Mouse (Mus musculus): ENCODE results near the gene Amn. TPM values are rescaled to one million over a fixed set of nuclear protein-coding genes. Genes with fewer than 3 reads are reported as not detected.
A peak's percentile ranks its signal among the peaks of the same experiment; 100 is the strongest.

Gene Amn
- total and polyA plus RNA-seq, 3 experiments: 0.12 to 0.14 TPM; not detected in 1

GRCm38 (mm10) chr12:111271966-111272365, 1.1 kb downstream of the Amn start:
- H3K27me3 ChIP-seq (ENCODE audit: control insufficient read depth in 1 of 2, insufficient read depth in 2 of 2, low read length in 2 of 2): no peaks in the 10 kb centered on the region

GRCm38 (mm10) chr12:111272420-111272819, 1.5 kb downstream of the Amn start:
- H3K9me3 ChIP-seq (replicated peaks; ENCODE audit: insufficient read depth, low read length): no peaks in the 10 kb centered on the region
- H3K36me3 ChIP-seq (ENCODE audit: control insufficient read depth in 1 of 2, insufficient read depth in 2 of 2, low read length in 2 of 2): peaks cover 0 to 5% of the 10 kb centered on the region in 2 experiments; a peak in 2 of 4 replicates
- no peaks in the 10 kb centered on the region for H3K79me2 ChIP-seq (ENCODE audit: control insufficient read depth, insufficient read depth, low read length, poor library complexity)
- DNase-seq (ENCODE audit: low read depth, low spot score): peak; percentile 78
- H3K27me3 ChIP-seq (ENCODE audit: control insufficient read depth in 1 of 2, insufficient read depth in 2 of 2, low read length in 2 of 2): no peaks in the 10 kb centered on the region
- peaks cover 0 to 4% of the 10 kb centered on the region in 2 experiments; a peak in 2 of 4 replicates for H3K4me1 ChIP-seq (ENCODE audit: control insufficient read depth in 1 of 2, insufficient read depth in 2 of 2, low read length in 2 of 2)
- no peak overlapping the region for H3K4me3 ChIP-seq (ENCODE audit: control insufficient read depth in 1 of 2, insufficient read depth in 1 of 2, low read depth in 2 of 2, low read length in 2 of 2)
- no peak overlapping the region for H3K27ac ChIP-seq (ENCODE audit: control insufficient read depth, low read depth, low read length)
- H3K9ac ChIP-seq (ENCODE audit: control insufficient read depth, low read depth, low read length, poor library complexity, severe bottlenecking): no peak overlapping the region
- TF ChIP-seq CHD2 (IDR thresholded peaks at IDR 0.05; ENCODE audit: low read length): no peak
- TF ChIP-seq RCOR1 (IDR thresholded peaks at IDR 0.05; ENCODE audit: low read depth, low read length): no peak
- no peak for TF ChIP-seq EP300 (IDR thresholded peaks at IDR 0.05; ENCODE audit: low read depth in 1 of 2, low read length in 2 of 2)
- TF ChIP-seq MYC (IDR thresholded peaks at IDR 0.05; ENCODE audit: low read depth, low read length): peak; percentile 86
- no peak for TF ChIP-seq NRF1 (IDR thresholded peaks at IDR 0.05; ENCODE audit: insufficient read depth, low read depth, low read length, poor library complexity, severe bottlenecking)
- TF ChIP-seq SMC3 (IDR thresholded peaks at IDR 0.05; ENCODE audit: low read depth, low read length): peak; percentile 71
- no peak for TF ChIP-seq NELFE (IDR thresholded peaks at IDR 0.05; ENCODE audit: low read depth, low read length)
- peak; percentile 41; the same call in 1 of the 2 replicates for TF ChIP-seq MAX (IDR thresholded peaks at IDR 0.05; ENCODE audit: low read length)
- TF ChIP-seq TCF12 (IDR thresholded peaks at IDR 0.05; ENCODE audit: low read depth, low read length): no peak
- TF ChIP-seq ZC3H11A (IDR thresholded peaks at IDR 0.05; ENCODE audit: low read depth, low read length): peak; percentile 57
- TF ChIP-seq ELF1 (IDR thresholded peaks at IDR 0.05; ENCODE audit: low read depth, low read length): no peak
- TF ChIP-seq ZKSCAN1 (IDR thresholded peaks at IDR 0.05; ENCODE audit: low read depth, low read length): no peak
- no peak for TF ChIP-seq ETS1 (IDR thresholded peaks at IDR 0.05; ENCODE audit: low read depth, low read length)
- no peak for TF ChIP-seq POLR2AphosphoS2 (IDR thresholded peaks at IDR 0.05; ENCODE audit: low read length)
- no peak for TF ChIP-seq BHLHE40 (IDR thresholded peaks at IDR 0.05; ENCODE audit: borderline replicate concordance, low read depth, low read length)
- TF ChIP-seq SIN3A (IDR thresholded peaks at IDR 0.05; ENCODE audit: low read length): no peak
- TF ChIP-seq ZMIZ1 (IDR thresholded peaks at IDR 0.05; ENCODE audit: low read depth, low read length): no peak
- no peak for TF ChIP-seq E2F4 (IDR thresholded peaks at IDR 0.05; ENCODE audit: borderline replicate concordance, low read depth, low read length)
- no peak for TF ChIP-seq MXI1 (IDR thresholded peaks at IDR 0.05; ENCODE audit: low read depth, low read length)
- no peak for TF ChIP-seq MYB (IDR thresholded peaks at IDR 0.05; ENCODE audit: low read depth, low read length)
- no peak for TF ChIP-seq UBTF (IDR thresholded peaks at IDR 0.05; ENCODE audit: borderline replicate concordance, insufficient read depth, low read depth, low read length)
- TF ChIP-seq POLR2A (IDR thresholded peaks at IDR 0.05; ENCODE audit: control insufficient read depth in 1 of 2, insufficient read depth in 1 of 2, low read depth in 1 of 2, low read length in 2 of 2, poor library complexity in 1 of 2): no peak
- TF ChIP-seq HCFC1 (IDR thresholded peaks at IDR 0.05; ENCODE audit: low read depth, low read length): no peak
- no peak for TF ChIP-seq ZNF384 (IDR thresholded peaks at IDR 0.05; ENCODE audit: low read depth, low read length)
- TF ChIP-seq CTCF (IDR thresholded peaks at IDR 0.05 in 2 of 3, conservative IDR thresholded peaks at IDR 0.05 in 1 of 3; ENCODE audit: control insufficient read depth in 1 of 3, insufficient read depth in 1 of 3, low read depth in 2 of 3, low read length in 3 of 3, poor library complexity in 1 of 3, severe bottlenecking in 1 of 3): peak; percentile 90 to 97 (median 92)
- no peak for TF ChIP-seq POLR2AphosphoS5 (IDR thresholded peaks at IDR 0.05; ENCODE audit: borderline replicate concordance, low read depth, low read length)
- no peak for TF ChIP-seq GABPA (IDR thresholded peaks at IDR 0.05; ENCODE audit: low read depth, low read length)

More at GRCm38 (mm10) chr12:111271966-111272365, 1.1 kb downstream of the Amn start:
- no peaks in the 10 kb centered on the region for H3K9me3 ChIP-seq (replicated peaks; ENCODE audit: insufficient read depth, low read length)
- no peaks in the 10 kb centered on the region for H3K79me2 ChIP-seq (ENCODE audit: control insufficient read depth, insufficient read depth, low read length, poor library complexity)
- TF ChIP-seq CTCF (IDR thresholded peaks at IDR 0.05 in 2 of 3, conservative IDR thresholded peaks at IDR 0.05 in 1 of 3; ENCODE audit: control insufficient read depth in 1 of 3, insufficient read depth in 1 of 3, low read depth in 2 of 3, low read length in 3 of 3, poor library complexity in 1 of 3, severe bottlenecking in 1 of 3): no peak
- TF ChIP-seq NELFE (IDR thresholded peaks at IDR 0.05; ENCODE audit: low read depth, low read length): no peak
- TF ChIP-seq MAZ (IDR thresholded peaks at IDR 0.05; ENCODE audit: low read depth, low read length): no peak
- TF ChIP-seq CHD1 (IDR thresholded peaks at IDR 0.05; ENCODE audit: low read depth, low read length): no peak
- TF ChIP-seq SIN3A (IDR thresholded peaks at IDR 0.05; ENCODE audit: low read length): no peak
- no peak for TF ChIP-seq MAX (IDR thresholded peaks at IDR 0.05; ENCODE audit: low read length)
- TF ChIP-seq ETS1 (IDR thresholded peaks at IDR 0.05; ENCODE audit: low read depth, low read length): no peak
- no peak for TF ChIP-seq USF1 (IDR thresholded peaks at IDR 0.05; ENCODE audit: low read depth, low read length)
- no peak for TF ChIP-seq TCF12 (IDR thresholded peaks at IDR 0.05; ENCODE audit: low read depth, low read length)
- no peak for TF ChIP-seq ZNF384 (IDR thresholded peaks at IDR 0.05; ENCODE audit: low read depth, low read length)
- TF ChIP-seq TAL1 (IDR thresholded peaks at IDR 0.05; ENCODE audit: low read length): no peak
- no peak for TF ChIP-seq UBTF (IDR thresholded peaks at IDR 0.05; ENCODE audit: borderline replicate concordance, insufficient read depth, low read depth, low read length)
- TF ChIP-seq E2F4 (IDR thresholded peaks at IDR 0.05; ENCODE audit: borderline replicate concordance, low read depth, low read length): no peak
- TF ChIP-seq MEF2A (IDR thresholded peaks at IDR 0.05; ENCODE audit: extremely low read depth, insufficient replicate concordance, low read depth, low read length, poor library complexity, severe bottlenecking): no peak
- TF ChIP-seq ELF1 (IDR thresholded peaks at IDR 0.05; ENCODE audit: low read depth, low read length): no peak
- no peak for TF ChIP-seq MXI1 (IDR thresholded peaks at IDR 0.05; ENCODE audit: low read depth, low read length)
- no peak overlapping the region for H3K4me3 ChIP-seq (ENCODE audit: control insufficient read depth in 1 of 2, insufficient read depth in 1 of 2, low read depth in 2 of 2, low read length in 2 of 2)
- no peak for DNase-seq (ENCODE audit: low read depth, low spot score)
- no peak overlapping the region for H3K9ac ChIP-seq (ENCODE audit: control insufficient read depth, low read depth, low read length, poor library complexity, severe bottlenecking)
- H3K4me1 ChIP-seq (ENCODE audit: control insufficient read depth in 1 of 2, insufficient read depth in 2 of 2, low read length in 2 of 2): peaks cover 0 to 8% of the 10 kb centered on the region in 2 experiments; a peak in 2 of 4 replicates
- peaks cover 0 to 5% of the 10 kb centered on the region in 2 experiments; a peak in 2 of 4 replicates for H3K36me3 ChIP-seq (ENCODE audit: control insufficient read depth in 1 of 2, insufficient read depth in 2 of 2, low read length in 2 of 2)
- H3K27ac ChIP-seq (ENCODE audit: control insufficient read depth, low read depth, low read length): no peak overlapping the region

All from MEL (cell line).